Mouse (Mus musculus) gastrocnemius, adult 8-10 months (tissue): ENCODE measurements at regions not wholly inside any gene's neighbourhood (a gene's known extent, or its start where the extent isn't known, plus 50 kb on each side); places are given as distances from the start of the nearest gene placed in this dataset.
"Not testable (repeated sequence)": the region's sequence is repeated elsewhere in the genome, so short reads cannot be mapped to it uniquely, and the experiment has no call there.

ENCODE experiments used
- DNase-seq, 2 experiments: peaks; one replicate each; pipeline ENCODE4 v3.0.0; 2022; ENCODE audit warnings: low spot score in 2 of 2

GRCm38 (mm10) chr14:54148626-54149025 lies 105.3 kb downstream of the Dad1 start:
- DNase-seq, result no peak

- DNase-seq, result no peak
Measured at GRCm38 (mm10) chr14:54148121-54148520, 105.8 kb downstream of the Dad1 start.

- no peak for DNase-seq
Measured at GRCm38 (mm10) chr14:54147546-54147945, 106.4 kb downstream of the Dad1 start.

GRCm38 (mm10) chr14:54145743-54146741 lies 107.9 kb downstream of the Dad1 start:
- no peak for DNase-seq

GRCm38 (mm10) chr14:54143828-54144227 lies 110.1 kb downstream of the Dad1 start:
- no peak for DNase-seq

- no peak for DNase-seq
Measured at GRCm38 (mm10) chr14:54138288-54138687, 115.6 kb downstream of the Dad1 start.

- no peak for DNase-seq
Measured at GRCm38 (mm10) chr14:54136538-54136937, 117.4 kb downstream of the Dad1 start.

- no peak for DNase-seq
Measured at GRCm38 (mm10) chr14:54128334-54128733, 125.6 kb downstream of the Dad1 start.

- DNase-seq, result no peak
Measured at GRCm38 (mm10) chr14:54125510-54125909, 128.4 kb downstream of the Dad1 start.

GRCm38 (mm10) chr14:54121973-54122372 lies 131.9 kb downstream of the Dad1 start:
- DNase-seq, result no peak

- peak in 1 of 2 experiments; percentile 25 for DNase-seq
Measured at GRCm38 (mm10) chr14:54121340-54121739, 132.6 kb downstream of the Dad1 start.

GRCm38 (mm10) chr14:54120194-54120593 lies 133.7 kb downstream of the Dad1 start:
- no peak for DNase-seq

- DNase-seq, result not testable (repeated sequence)
Measured at GRCm38 (mm10) chr14:54117607-54118006, 136.3 kb downstream of the Dad1 start.

- DNase-seq, result no peak
Measured at GRCm38 (mm10) chr14:54113216-54113615, 140.7 kb downstream of the Dad1 start.

GRCm38 (mm10) chr14:54110971-54111370 lies 142.9 kb downstream of the Dad1 start:
- DNase-seq, result no peak

GRCm38 (mm10) chr14:54109129-54109528 lies 144.8 kb downstream of the Dad1 start:
- DNase-seq, result no peak

GRCm38 (mm10) chr14:54108311-54109074 lies 145.4 kb downstream of the Dad1 start:
- no peak for DNase-seq

- DNase-seq, result no peak
Measured at GRCm38 (mm10) chr14:54107204-54107796, 146.6 kb downstream of the Dad1 start.

- DNase-seq, result no peak
Measured at GRCm38 (mm10) chr14:54104243-54104642, 149.7 kb downstream of the Dad1 start.

- DNase-seq, result no peak
Measured at GRCm38 (mm10) chr14:54103541-54103940, 150.4 kb downstream of the Dad1 start.

- no peak for DNase-seq
Measured at GRCm38 (mm10) chr14:54103115-54103514, 150.8 kb downstream of the Dad1 start.

- DNase-seq, result no peak
Measured at GRCm38 (mm10) chr14:54101775-54102174, 152.1 kb downstream of the Dad1 start.
